Mouse (Mus musculus) lung, embryonic 14.5 days (tissue): ENCODE measurements at regions not wholly inside any gene's neighbourhood (a gene's known extent, or its start where the extent isn't known, plus 50 kb on each side); places are given as distances from the start of the nearest gene placed in this dataset.

Source experiments
- ATAC-seq: fragments of 200-750 bp; cut with Nextera tagmentation; 2 replicates; pipeline ENCODE4 v1.8.0; 2017; ENCODE audit warnings: mild to moderate bottlenecking, moderate TSS enrichment, moderate library complexity; ENCODE audit not compliant: insufficient read depth
- DNase-seq: peaks from one replicate; pipeline ENCODE4 v3.0.0-alpha.2; 2015
- H3K27ac ChIP-seq: fragments of 300-500 bp; sonication (generic); 2 replicates; pipeline ENCODE4 v1.5.1; 2014; ENCODE audit warnings: low read depth, mild to moderate bottlenecking, moderate library complexity
- H3K27me3 ChIP-seq: fragments of 300-500 bp; sonication (generic); 2 replicates; pipeline ENCODE4 v1.6.1; 2014; ENCODE audit warnings: low read length, control low read depth; ENCODE audit not compliant: insufficient read depth
- H3K36me3 ChIP-seq: fragments of 300-500 bp; sonication (generic); 2 replicates; pipeline ENCODE4 v1.6.1; 2014; ENCODE audit warnings: control low read depth; ENCODE audit not compliant: insufficient read depth
- H3K4me1 ChIP-seq: fragments of 300-500 bp; sonication (generic); 2 replicates; pipeline ENCODE4 v1.6.1; 2014; ENCODE audit warnings: antibody characterized with exemption, control low read depth; ENCODE audit not compliant: insufficient read depth
- H3K4me2 ChIP-seq: fragments of 300-500 bp; sonication (generic); 2 replicates; pipeline ENCODE4 v1.6.1; 2014; ENCODE audit warnings: mild to moderate bottlenecking
- H3K4me3 ChIP-seq: fragments of 300-500 bp; sonication (generic); 2 replicates; pipeline ENCODE4 v1.5.1; 2014; ENCODE audit warnings: low read depth, low read length
- H3K9ac ChIP-seq: fragments of 300-500 bp; sonication (generic); 2 replicates; pipeline ENCODE4 v1.6.1; 2014
- H3K9me3 ChIP-seq: fragments of 300-500 bp; sonication (generic); 2 replicates; pipeline ENCODE4 v1.6.1; 2016; ENCODE audit warnings: low read depth, low read length, control low read depth
- CTCF ChIP-seq: IDR thresholded peaks from 2 replicates; pipeline ENCODE4 v1.5.1; 2016; ENCODE audit warnings: antibody characterized with exemption, low read depth
- WGBS: fragments of 180-500 bp; shearing (Covaris S2); extraction: QIAGEN DNeasy Blood & Tissue Kit; methylation state at CpG from one replicate; pipeline ENCODE4 v1.1.7; 2014; 5-methylcytosine and 5-hydroxymethylcytosine counted together

DNA sequence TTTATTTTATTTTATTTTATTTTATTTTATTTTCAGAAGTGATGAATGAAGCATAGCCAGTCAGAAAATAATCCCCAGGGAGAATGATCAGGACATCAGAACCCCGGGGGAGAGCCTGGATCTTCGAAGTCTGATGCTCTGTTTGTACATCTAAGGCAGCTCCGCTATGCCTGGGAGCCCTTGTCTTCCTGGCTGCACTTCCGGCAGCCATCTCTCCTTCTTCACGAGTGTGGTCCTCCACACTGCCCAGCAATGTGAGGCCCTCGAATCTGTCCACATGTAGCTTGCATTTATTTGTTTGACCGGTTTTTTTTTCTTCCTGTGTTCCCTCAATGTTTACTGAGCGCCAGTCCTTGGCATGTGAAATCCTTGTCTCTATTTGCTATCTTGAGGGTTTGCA is 95.9 kb downstream of the Vcpkmt start:
- no peak overlapping the region for H3K4me3 ChIP-seq
- 52% methylated on average over 8 of the region's 8 CpGs for WGBS
- H3K9me3 ChIP-seq: no peaks in the 10 kb centered on the region
- H3K4me1 ChIP-seq: no peaks in the 10 kb centered on the region
- no peak for ATAC-seq
- no peak for DNase-seq
- H3K27ac ChIP-seq: no peak overlapping the region
- no peaks in the 10 kb centered on the region for H3K36me3 ChIP-seq
- TF ChIP-seq CTCF: no peak
- H3K9ac ChIP-seq: no peak overlapping the region
- no peak overlapping the region for H3K4me2 ChIP-seq
- H3K27me3 ChIP-seq: no peaks in the 10 kb centered on the region

DNA sequence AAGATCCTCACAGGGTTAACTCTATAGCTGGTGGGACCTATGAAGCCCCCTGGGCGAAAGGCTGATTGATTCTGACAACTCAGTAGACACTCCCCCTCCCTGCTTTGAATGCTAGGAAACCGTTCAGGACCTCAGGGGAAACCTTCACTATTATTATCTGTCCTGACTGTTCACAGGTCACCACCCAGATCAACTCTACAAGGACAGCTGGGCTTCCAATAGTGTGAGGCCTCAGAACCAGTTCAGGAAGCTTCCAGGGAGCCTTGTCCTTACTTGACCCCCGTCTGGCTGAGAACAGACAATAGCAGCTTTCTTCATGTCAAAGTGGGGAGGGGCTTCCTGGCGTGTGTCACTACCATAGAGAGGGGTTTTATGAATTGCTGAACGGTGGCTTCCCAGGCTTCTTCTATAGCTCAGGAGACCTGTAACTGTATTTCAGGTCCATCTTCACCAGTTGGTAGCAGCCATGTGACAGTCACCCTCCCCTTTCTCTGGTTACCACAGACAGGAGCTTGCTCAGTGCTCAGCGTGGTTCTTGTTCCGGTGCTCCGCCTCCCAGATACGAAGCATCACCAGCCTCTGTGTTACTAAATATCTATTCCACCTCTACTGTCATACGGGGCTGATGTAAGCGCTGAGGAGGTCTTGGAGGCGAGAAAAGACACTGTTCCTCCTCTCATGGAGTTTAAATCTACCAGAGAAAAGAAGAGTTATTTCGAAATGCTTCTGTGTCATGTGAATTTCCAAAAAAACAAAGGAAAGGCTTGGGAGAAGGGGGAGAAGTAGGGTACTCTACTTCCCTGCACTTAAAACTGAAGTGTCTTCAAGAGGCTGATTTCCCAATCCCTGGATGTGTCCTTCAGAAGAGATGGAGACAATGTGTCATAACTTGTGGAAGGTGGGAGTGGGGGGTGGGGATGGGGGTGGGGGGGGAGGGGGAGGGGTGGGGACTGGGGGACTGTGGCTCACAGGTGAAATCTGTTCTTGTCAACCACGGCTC is 96.9 kb downstream of the Vcpkmt start:
- no peaks in the 10 kb centered on the region for H3K9me3 ChIP-seq
- H3K4me1 ChIP-seq: no peaks in the 10 kb centered on the region
- peak; percentile 55 for ATAC-seq
- no peak overlapping the region for H3K4me3 ChIP-seq
- H3K27ac ChIP-seq: no peak overlapping the region
- 18% methylated on average over 14 of the region's 14 CpGs for WGBS
- H3K4me2 ChIP-seq: peak overlapping the region; percentile 19
- DNase-seq: peak; percentile 61
- no peaks in the 10 kb centered on the region for H3K36me3 ChIP-seq
- no peak overlapping the region for H3K9ac ChIP-seq
- no peak for TF ChIP-seq CTCF
- H3K27me3 ChIP-seq: no peaks in the 10 kb centered on the region

DNA sequence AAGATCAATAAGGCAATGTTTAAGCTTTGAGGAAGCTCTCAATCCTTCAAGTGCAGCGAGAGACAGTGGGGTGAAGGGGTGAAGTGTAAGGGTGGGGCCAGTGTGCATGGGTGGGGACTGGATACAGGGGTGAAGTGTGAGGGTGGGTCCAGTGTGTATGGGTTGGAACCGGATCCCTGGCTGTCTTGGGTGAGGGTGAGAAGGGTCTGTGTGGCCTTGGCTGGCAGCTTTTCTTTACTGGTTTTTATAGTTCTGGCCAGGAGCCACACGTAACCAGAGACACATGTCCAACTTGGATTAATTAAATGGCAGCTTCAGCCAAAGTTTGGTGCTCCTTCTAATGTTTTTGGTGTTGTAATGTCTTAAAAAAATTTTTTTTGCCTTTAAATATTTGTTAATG is 101.4 kb downstream of the Vcpkmt start:
- DNase-seq (no peak), ATAC-seq (no peak)
- TF ChIP-seq CTCF: no peak
- H3K36me3 ChIP-seq: no peaks in the 10 kb centered on the region
- no peak overlapping the region for H3K9ac ChIP-seq
- H3K4me3 ChIP-seq: no peak overlapping the region
- no peaks in the 10 kb centered on the region for H3K27me3 ChIP-seq
- H3K4me2 ChIP-seq: no peak overlapping the region
- no peaks in the 10 kb centered on the region for H3K9me3 ChIP-seq
- 61% methylated on average over 3 of the region's 3 CpGs for WGBS
- 0 out of 2 replicates have a peak, but pooled peaks cover 4% of the 10 kb centered on the region for H3K4me1 ChIP-seq
- H3K27ac ChIP-seq: no peak overlapping the region

- H3K9me3 ChIP-seq: no peaks in the 10 kb centered on the region
- 0 out of 2 replicates have a peak, but pooled peaks cover 14% of the 10 kb centered on the region for H3K4me1 ChIP-seq
- ATAC-seq: no peak
- peak overlapping the region; percentile 42; the same call in 1 of the 2 replicates for H3K9ac ChIP-seq
- H3K36me3 ChIP-seq: no peaks in the 10 kb centered on the region
- peak overlapping the region; percentile 31 for H3K4me2 ChIP-seq
- H3K27me3 ChIP-seq: no peaks in the 10 kb centered on the region
- no peak overlapping the region for H3K27ac ChIP-seq
- no peak for TF ChIP-seq CTCF
- DNase-seq: no peak
- 20% methylated on average over 18 of the region's 18 CpGs for WGBS
- H3K4me3 ChIP-seq: no peak overlapping the region
These were observed 104.4 kb upstream of the Gm9887 start for GRCm38 (mm10) chr12:69476631-69477091.

GRCm38 (mm10) chr12:69476131-69476530 is 103.9 kb upstream of the Gm9887 start:
- ATAC-seq (no peak), DNase-seq (no peak)
- H3K4me1 ChIP-seq: 0 out of 2 replicates have a peak, but pooled peaks cover 14% of the 10 kb centered on the region
- H3K4me2 ChIP-seq: no peak overlapping the region; the same call in 1 of the 2 replicates
- no peaks in the 10 kb centered on the region for H3K36me3 ChIP-seq
- no peak overlapping the region for H3K27ac ChIP-seq
- no peaks in the 10 kb centered on the region for H3K27me3 ChIP-seq
- no peak for TF ChIP-seq CTCF
- H3K4me3 ChIP-seq: no peak overlapping the region
- no peaks in the 10 kb centered on the region for H3K9me3 ChIP-seq
- H3K9ac ChIP-seq: no peak overlapping the region
- 78% methylated on average over 4 of the region's 4 CpGs for WGBS

DNA sequence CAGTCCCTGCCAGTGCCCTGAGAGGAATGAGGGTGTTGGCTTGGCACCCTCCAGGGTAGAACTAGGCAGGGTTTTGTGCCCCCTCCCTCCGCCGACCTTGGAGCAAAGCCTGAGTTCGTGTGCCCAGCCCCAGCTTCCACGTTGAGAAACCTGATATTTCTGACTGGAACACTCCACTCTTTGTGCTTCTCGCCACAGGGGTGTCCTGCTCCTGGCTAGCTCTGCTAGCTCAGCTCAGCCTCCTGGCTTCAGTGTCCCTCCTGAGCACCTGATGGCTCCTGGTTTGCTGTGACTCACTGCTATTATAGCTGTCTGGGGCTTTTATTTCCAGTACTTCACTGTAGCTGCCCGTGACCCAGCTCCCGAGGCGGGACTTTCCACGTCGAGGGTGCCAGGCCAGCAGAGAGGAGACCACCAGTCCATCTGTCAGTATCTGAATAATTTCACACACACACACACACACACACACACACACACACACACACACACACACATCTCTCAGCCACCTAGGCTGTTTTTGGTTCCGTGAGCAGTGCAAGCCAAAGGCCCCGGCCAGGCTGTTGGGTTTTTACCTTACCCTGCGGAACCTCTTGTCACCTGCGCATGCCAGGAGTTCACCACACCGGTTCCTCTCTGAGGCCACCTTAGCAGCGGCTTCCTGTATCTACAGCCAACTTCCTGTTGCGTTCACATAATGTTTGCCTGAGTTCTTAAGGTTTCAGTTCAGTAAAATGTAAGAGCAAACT is 102.8 kb upstream of the Gm9887 start:
- DNase-seq (peak; percentile 40), ATAC-seq (peak; percentile 58; the same call in 1 of the 2 replicates)
- no peak overlapping the region for H3K9ac ChIP-seq
- no peak for TF ChIP-seq CTCF
- WGBS: 55% methylated on average over 17 of the region's 17 CpGs
- no peak overlapping the region for H3K4me2 ChIP-seq
- no peak overlapping the region; the same call in 1 of the 2 replicates for H3K27ac ChIP-seq
- H3K27me3 ChIP-seq: no peaks in the 10 kb centered on the region
- no peaks in the 10 kb centered on the region for H3K9me3 ChIP-seq
- H3K4me3 ChIP-seq: no peak overlapping the region
- H3K4me1 ChIP-seq: 0 out of 2 replicates have a peak, but pooled peaks cover 14% of the 10 kb centered on the region
- no peaks in the 10 kb centered on the region for H3K36me3 ChIP-seq
